Mouse (Mus musculus) MEL (cell line): ENCODE results near the gene Apmap. TPM values are rescaled to one million over a fixed set of nuclear protein-coding genes. Genes with fewer than 3 reads are reported as not detected.

Experiments
- DNase-seq: peaks from one replicate; pipeline ENCODE4 v3.0.0; 2011; ENCODE audit warnings: low read depth, low spot score
- H3K27ac ChIP-seq: 2 replicates; pipeline ENCODE4 v1.5.1; 2012; ENCODE audit warnings: low read depth, mild to moderate bottlenecking, control low read depth, low read length, moderate library complexity; ENCODE audit not compliant: control insufficient read depth
- H3K27me3 ChIP-seq, 2 experiments: fragments of 150-350 bp in 1 of 2; sonication (generic) in 1 of 2; 2 replicates each; pipeline ENCODE4 v1.6.1; 2012; ENCODE audit warnings: low read length in 2 of 2, mild to moderate bottlenecking in 2 of 2, improper control_type of control experiment in 1 of 2, moderate library complexity in 1 of 2; ENCODE audit not compliant: insufficient read depth in 2 of 2, control insufficient read depth in 1 of 2
- H3K36me3 ChIP-seq, 2 experiments: 2 replicates each; pipeline ENCODE4 v1.6.1; 2012 to 2014; ENCODE audit warnings: low read length in 2 of 2, improper control_type of control experiment in 1 of 2, inconsistent platforms in 1 of 2, mild to moderate bottlenecking in 1 of 2; ENCODE audit not compliant: insufficient read depth in 2 of 2, control insufficient read depth in 1 of 2
- H3K4me1 ChIP-seq, 2 experiments: fragments of 150-350 bp in 1 of 2; sonication (generic) in 1 of 2; 2 replicates each; pipeline ENCODE4 v1.6.1; 2012; ENCODE audit warnings: low read length in 2 of 2, improper control_type of control experiment in 1 of 2, mild to moderate bottlenecking in 1 of 2; ENCODE audit not compliant: insufficient read depth in 2 of 2, control insufficient read depth in 1 of 2
- H3K4me3 ChIP-seq, 2 experiments: fragments of 150-350 bp in 1 of 2; sonication (generic) in 1 of 2; 2 replicates each; pipeline ENCODE4 v1.5.1; 2012; ENCODE audit warnings: low read depth in 2 of 2, low read length in 2 of 2, mild to moderate bottlenecking in 2 of 2, moderate library complexity in 2 of 2, control low read depth in 1 of 2, improper control_type of control experiment in 1 of 2; ENCODE audit not compliant: control insufficient read depth in 1 of 2, insufficient read depth in 1 of 2
- H3K79me2 ChIP-seq: 2 replicates; pipeline ENCODE4 v1.6.1; 2012; ENCODE audit warnings: mild to moderate bottlenecking, low read length, moderate library complexity; ENCODE audit not compliant: control insufficient read depth, poor library complexity, insufficient read depth
- H3K9ac ChIP-seq: 2 replicates; pipeline ENCODE4 v1.6.1; 2012; ENCODE audit warnings: low read depth, mild to moderate bottlenecking, control low read depth, low read length, moderate library complexity; ENCODE audit not compliant: control insufficient read depth, poor library complexity, severe bottlenecking
- H3K9me3 ChIP-seq: fragments of 150-350 bp; sonication (generic); replicated peaks from 2 replicates; pipeline ENCODE4 v1.6.1; 2012; ENCODE audit warnings: mild to moderate bottlenecking, low read length, improper control_type of control experiment, moderate library complexity; ENCODE audit not compliant: insufficient read depth
- BHLHE40 ChIP-seq: IDR thresholded peaks from 2 replicates; pipeline ENCODE4 v1.6.1; 2012; ENCODE audit warnings: low read depth, mild to moderate bottlenecking, inconsistent platforms, low read length, improper control_type of control experiment, borderline replicate concordance
- CHD1 ChIP-seq: IDR thresholded peaks from 2 replicates; pipeline ENCODE4 v1.6.1; 2012; ENCODE audit warnings: low read depth, mild to moderate bottlenecking, inconsistent platforms, low read length, improper control_type of control experiment
- CTCF ChIP-seq, 3 experiments: IDR thresholded peaks in 2 of 3; conservative IDR thresholded peaks in 1 of 3; 2 replicates each; pipeline ENCODE4 v1.5.1; 2011 to 2012; ENCODE audit warnings: low read length in 3 of 3, low read depth in 2 of 3, mild to moderate bottlenecking in 2 of 3, improper control_type of control experiment in 1 of 3, inconsistent platforms in 1 of 3, mixed read lengths in 1 of 3, moderate library complexity in 1 of 3; ENCODE audit not compliant: control insufficient read depth in 1 of 3, insufficient read depth in 1 of 3, poor library complexity in 1 of 3, severe bottlenecking in 1 of 3
- EP300 ChIP-seq, 2 experiments: IDR thresholded peaks; 2 replicates each; pipeline ENCODE4 v1.6.1; 2011; ENCODE audit warnings: improper control_type of control experiment in 2 of 2, low read length in 2 of 2, low read depth in 1 of 2, mild to moderate bottlenecking in 1 of 2
- ETS1 ChIP-seq: IDR thresholded peaks from 2 replicates; pipeline ENCODE4 v1.6.1; 2012; ENCODE audit warnings: low read depth, mild to moderate bottlenecking, inconsistent platforms, low read length, improper control_type of control experiment, moderate library complexity
- KAT2A ChIP-seq: conservative IDR thresholded peaks from 2 replicates; pipeline ENCODE4 v1.6.1; 2012; ENCODE audit warnings: low read depth, low read length, improper control_type of control experiment, inconsistent platforms
- MXI1 ChIP-seq: IDR thresholded peaks from 2 replicates; pipeline ENCODE4 v1.6.1; 2011; ENCODE audit warnings: mild to moderate bottlenecking, low read depth, low read length, improper control_type of control experiment
- MYC ChIP-seq: IDR thresholded peaks from 2 replicates; pipeline ENCODE4 v1.6.1; 2011; ENCODE audit warnings: low read depth, mild to moderate bottlenecking, low read length, improper control_type of control experiment, moderate library complexity
- RAD21 ChIP-seq: IDR thresholded peaks from 2 replicates; pipeline ENCODE4 v1.6.1; 2011; ENCODE audit warnings: mild to moderate bottlenecking, low read depth, low read length, improper control_type of control experiment
- RCOR1 ChIP-seq: IDR thresholded peaks from 2 replicates; pipeline ENCODE4 v1.6.1; 2012; ENCODE audit warnings: low read depth, mild to moderate bottlenecking, inconsistent platforms, low read length, improper control_type of control experiment
- SIN3A ChIP-seq: IDR thresholded peaks from 2 replicates; pipeline ENCODE4 v1.6.1; 2012; ENCODE audit warnings: low read length, improper control_type of control experiment, inconsistent platforms
- SMC3 ChIP-seq: IDR thresholded peaks from 2 replicates; pipeline ENCODE4 v1.6.1; 2011; ENCODE audit warnings: low read depth, low read length, improper control_type of control experiment
- TAL1 ChIP-seq: IDR thresholded peaks from 2 replicates; pipeline ENCODE4 v1.6.1; 2012; ENCODE audit warnings: mild to moderate bottlenecking, inconsistent platforms, low read length, moderate library complexity, mixed read lengths
- TBP ChIP-seq: IDR thresholded peaks from 2 replicates; pipeline ENCODE4 v1.8.0; 2011; ENCODE audit warnings: low read depth, low read length, improper control_type of control experiment
- TCF12 ChIP-seq: IDR thresholded peaks from 2 replicates; pipeline ENCODE4 v1.6.1; 2014; ENCODE audit warnings: low read depth, mild to moderate bottlenecking, inconsistent platforms, low read length, improper control_type of control experiment, moderate library complexity
- UBTF ChIP-seq: IDR thresholded peaks from 2 replicates; pipeline ENCODE4 v1.6.1; 2012; ENCODE audit warnings: low read depth, mild to moderate bottlenecking, inconsistent platforms, low read length, improper control_type of control experiment, moderate library complexity, borderline replicate concordance; ENCODE audit not compliant: insufficient read depth
- USF1 ChIP-seq: IDR thresholded peaks from 2 replicates; pipeline ENCODE4 v1.6.1; 2014; ENCODE audit warnings: low read depth, mild to moderate bottlenecking, inconsistent platforms, low read length, improper control_type of control experiment, moderate library complexity
- USF2 ChIP-seq, 2 experiments: IDR thresholded peaks; 2 replicates each; pipeline ENCODE4 v1.6.1; 2011 to 2012; ENCODE audit warnings: improper control_type of control experiment in 2 of 2, low read length in 2 of 2, borderline replicate concordance in 1 of 2, inconsistent platforms in 1 of 2, low read depth in 1 of 2, mild to moderate bottlenecking in 1 of 2; ENCODE audit not compliant: insufficient read depth in 1 of 2
- ZC3H11A ChIP-seq: IDR thresholded peaks from 2 replicates; pipeline ENCODE4 v1.6.1; 2012; ENCODE audit warnings: low read depth, mild to moderate bottlenecking, inconsistent platforms, low read length, improper control_type of control experiment
- ZMIZ1 ChIP-seq: IDR thresholded peaks from 2 replicates; pipeline ENCODE4 v1.6.1; 2012; ENCODE audit warnings: low read depth, mild to moderate bottlenecking, inconsistent platforms, low read length, improper control_type of control experiment, moderate library complexity
- polyA plus RNA-seq, 2 experiments: library from polyadenylated mRNA; stranded (reverse) in 1 of 2; unstranded in 1 of 2; fragments of >175 nt in 1 of 2; fragments of >200 nt in 1 of 2; gene quantifications; 2 replicates each; pipeline versions ENCODE4 v1.2.1 to v1.2.4; 2012; ENCODE audit warnings: low replicate concordance in 2 of 2, low read depth in 1 of 2; ENCODE audit not compliant: insufficient read length in 2 of 2, insufficient read depth in 1 of 2, missing spikeins in 1 of 2
- total RNA-seq: library from RNA; depleted of rRNA; stranded (reverse); fragments of 300-350 nt; gene quantifications from 2 replicates; pipeline ENCODE4 v1.2.3, GENCODE M21; 2012

The Apmap gene
- total and polyA plus RNA-seq, 3 experiments: 26.4 to 29.4 TPM; not detected in 1

- TF ChIP-seq ETS1: no peak
- no peak for TF ChIP-seq TAL1
- no peak for TF ChIP-seq MYC
- no peak for TF ChIP-seq TCF12
Observed at GRCm38 (mm10) chr2:150621698-150622097, 13.3 kb upstream of the Apmap start (continued).

DNA sequence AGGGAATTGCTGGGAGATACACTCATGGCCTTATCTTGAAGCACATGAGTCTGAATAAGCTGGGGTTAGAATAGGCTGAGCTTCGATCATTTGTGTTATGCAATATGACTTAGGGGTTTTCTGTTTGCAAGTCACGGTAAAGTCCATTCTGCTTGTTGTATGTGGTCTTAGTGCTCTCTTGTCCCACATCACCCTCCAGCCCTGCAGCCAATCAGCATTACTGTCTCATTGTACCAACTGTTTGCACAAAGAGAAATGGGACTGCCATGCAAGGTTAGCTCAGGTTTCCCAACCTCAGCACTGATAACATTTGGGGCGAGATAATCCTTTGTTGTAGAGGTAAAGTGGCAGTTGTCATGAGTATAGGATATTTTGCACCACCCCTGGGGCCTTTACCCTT lies 1.7 kb upstream of the Apmap start:
- peak; percentile 18 for DNase-seq
- peaks cover 0 to 10% of the 10 kb centered on the region in 2 experiments; a peak in 3 of 4 replicates for H3K4me1 ChIP-seq
- no peak overlapping the region for H3K4me3 ChIP-seq
- peaks cover 0 to 4% of the 10 kb centered on the region in 2 experiments; a peak in 2 of 4 replicates for H3K36me3 ChIP-seq
- TF ChIP-seq ZC3H11A (no peak), UBTF (no peak)
- H3K9me3 ChIP-seq: no peaks in the 10 kb centered on the region
- no peak overlapping the region for H3K9ac ChIP-seq
- H3K27ac ChIP-seq: no peak overlapping the region
- no peaks in the 10 kb centered on the region for H3K27me3 ChIP-seq
- H3K79me2 ChIP-seq: peaks cover 9% of the 10 kb centered on the region

DNA sequence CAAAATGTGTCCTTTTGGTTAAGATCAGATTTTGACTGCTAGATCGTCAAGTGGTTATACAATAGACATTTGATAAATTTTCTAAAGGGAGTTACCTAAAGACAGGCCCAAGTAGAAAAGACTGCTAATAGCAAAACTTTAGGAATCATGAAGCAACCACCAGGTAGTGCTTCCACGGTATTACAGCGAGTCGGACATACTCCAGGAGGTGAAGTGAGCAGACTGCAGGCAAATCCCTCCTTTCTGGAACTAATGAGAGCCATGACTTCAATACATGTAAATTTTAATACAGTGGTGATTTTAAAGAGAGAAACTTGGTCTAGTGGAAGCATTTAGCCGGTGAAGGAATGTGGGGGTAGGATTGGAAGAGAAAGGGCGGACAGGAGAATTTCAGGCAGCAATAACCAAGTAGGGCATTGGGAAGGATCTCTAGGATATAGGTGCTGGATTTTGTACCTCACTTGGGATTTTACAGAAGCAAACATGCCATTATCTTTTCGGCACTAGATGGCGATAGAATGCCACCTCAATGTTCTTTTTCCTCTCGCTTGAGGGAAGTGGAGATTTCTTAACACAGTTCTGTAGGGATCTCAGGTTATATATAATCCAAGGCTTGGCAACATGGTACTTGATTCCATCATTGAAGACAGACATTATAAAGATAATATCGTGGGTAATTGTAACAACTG lies 649 bp upstream of the Apmap start:
- Histone ChIP-seq H3K27ac (peak overlapping the region; percentile 50), H3K4me3 (peak overlapping the region; percentile 71 to 82), H3K4me1 (peaks cover 0 to 10% of the 10 kb centered on the region in 2 experiments; a peak in 3 of 4 replicates), H3K27me3 (no peaks in the 10 kb centered on the region), H3K9me3 (no peaks in the 10 kb centered on the region), H3K36me3 (peaks cover 0 to 4% of the 10 kb centered on the region in 2 experiments; a peak in 2 of 4 replicates), H3K9ac (peak overlapping the region; percentile 57), H3K79me2 (peaks cover 11% of the 10 kb centered on the region)
- TF ChIP-seq RAD21 (peak; percentile 97), TBP (no peak), SMC3 (peak; percentile 92), EP300 (IDR thresholded peaks at IDR 0.05; ENCODE audit: low read depth in 1 of 2, low read length in 2 of 2) (no peak), CTCF (IDR thresholded peaks at IDR 0.05 in 2 of 3, conservative IDR thresholded peaks at IDR 0.05 in 1 of 3; ENCODE audit: control insufficient read depth in 1 of 3, insufficient read depth in 1 of 3, low read depth in 2 of 3, low read length in 3 of 3, poor library complexity in 1 of 3, severe bottlenecking in 1 of 3) (peak; percentile 32 to 94 (median 88)), BHLHE40 (0 out of 2 replicates have a peak, but pooled peaks have one; percentile 17), KAT2A (no peak), USF1 (no peak), ZC3H11A (peak; percentile 95), ZMIZ1 (no peak), USF2 (IDR thresholded peaks at IDR 0.05; ENCODE audit: borderline replicate concordance in 1 of 2, insufficient read depth in 1 of 2, low read depth in 1 of 2, low read length in 2 of 2) (no peak), MYC (peak; percentile 75; the same call in 1 of the 2 replicates), MXI1 (peak; percentile 36; the same call in 1 of the 2 replicates), RCOR1 (0 out of 2 replicates have a peak, but pooled peaks have one; percentile 10), CHD1 (0 out of 2 replicates have a peak, but pooled peaks have one; percentile 21), SIN3A (peak; percentile 61; the same call in 1 of the 2 replicates)
- DNase-seq: peak; percentile 88
